ENCODE assay signal across 7 mouse cellular contexts in genomic region chr14:54553454-54553974, GRCm38 (mm10). TPM values are rescaled to one million over a fixed set of nuclear protein-coding genes. Genes with fewer than 3 reads are reported as not detected.
DNase-seq lines count a peak whose midpoint lies in the region; ATAC-seq lines count a peak whose summit lies in the region.

No protein-coding gene starts in this region.

- H3K9me3 ChIP-seq in stomach, embryonic 16.5 days (replicated peaks; ENCODE audit: control insufficient read depth, low read length), result no peaks in the 10 kb centered on the region

- H3K27me3 ChIP-seq in stomach, embryonic 16.5 days (ENCODE audit: control insufficient read depth, insufficient read depth, low read length), result no peaks in the 10 kb centered on the region

- no peak for ATAC-seq in stomach, embryonic 16.5 days (ENCODE audit: insufficient read depth, low FRiP score)

- H3K4me2 ChIP-seq in stomach, embryonic 16.5 days (ENCODE audit: low read depth, low read length), result peak overlapping the region; percentile 97

- peak overlapping the region; percentile 73 for H3K4me3 ChIP-seq in stomach, embryonic 16.5 days (replicated peaks; ENCODE audit: low read length)

- H3K27ac ChIP-seq in stomach, embryonic 16.5 days (ENCODE audit: low read length), result peak overlapping the region; percentile 89; the same call in 1 of the 2 replicates

- peak overlapping the region; percentile 83 for H3K9ac ChIP-seq in stomach, embryonic 16.5 days (ENCODE audit: low read length)

- peaks cover 5% of the 10 kb centered on the region for H3K4me1 ChIP-seq in stomach, embryonic 16.5 days (ENCODE audit: control insufficient read depth, insufficient read depth, low read length)

- peak; percentile 16 to 26 for DNase-seq in thymus, postnatal 36 days
- no peak for DNase-seq in thymus, postnatal 25 days
- DNase-seq in embryo, embryonic 9.5 days (ENCODE audit: extremely low spot score), result peak; percentile 44
- DNase-seq in induced T-regulatory cell, adult 2 months (ENCODE audit: low read depth), result peak; percentile 77
- peak; percentile 30 for DNase-seq in lung, postnatal 36 days
- no peak for DNase-seq in layer of hippocampus, postnatal 14 days (ENCODE audit: low spot score in 2 of 2)

- H3K36me3 ChIP-seq in stomach, embryonic 16.5 days (ENCODE audit: control insufficient read depth, insufficient read depth, low read length), result peaks cover 3% of the 10 kb centered on the region

- 3% methylated on average over 21 of the region's 21 CpGs for WGBS in stomach, embryonic 16.5 days

RNA-seq across cellular contexts. Expression of gene Haus4, which starts 0.9 kb away (rescaled TPM):
- 39.0 and 44.4 TPM in 2 replicates for polyA plus RNA-seq in stomach, embryonic 16.5 days (2015; fragmentation: Nextera tagmentation; extraction: Ambion mirVana)
- 1 to 10 TPM; 4.1 to 4.2 TPM for total RNA-seq in layer of hippocampus, postnatal 14 days (2021)

RNA-seq across cellular contexts. Expression of gene Ajuba, which starts 23.8 kb away (rescaled TPM):
- 19.5 and 20.6 TPM in 2 replicates for polyA plus RNA-seq in stomach, embryonic 16.5 days (2015; fragmentation: Nextera tagmentation; extraction: Ambion mirVana)
- total RNA-seq in layer of hippocampus, postnatal 14 days (2021), result 1 to 10 TPM; 2.6 to 3.2 TPM

RNA-seq across cellular contexts. Expression of gene Prmt5, which starts 36.2 kb away (rescaled TPM):
- 66.5 and 71.1 TPM in 2 replicates for polyA plus RNA-seq in stomach, embryonic 16.5 days (2015; fragmentation: Nextera tagmentation; extraction: Ambion mirVana)
- total RNA-seq in layer of hippocampus, postnatal 14 days (2021), result 10 to 100 TPM; 74.9 to 75.2 TPM

RNA-seq across cellular contexts. Expression of gene 4931414P19Rik, which starts 52.3 kb away (rescaled TPM):
- 8.2 and 9.0 TPM in 2 replicates for polyA plus RNA-seq in stomach, embryonic 16.5 days (2015; fragmentation: Nextera tagmentation; extraction: Ambion mirVana)
- total RNA-seq in layer of hippocampus, postnatal 14 days (2021), result 1 to 10 TPM; 4.3 to 5.6 TPM

Comparison
In these comparisons a context has a peak if more than half of its experiments do, and no peak if none do; other contexts are left out.
1. DNase-seq: peak in thymus, postnatal 36 days (2 of 2), embryo, embryonic 9.5 days (single experiment), induced T-regulatory cell, adult 2 months (single experiment) and lung, postnatal 36 days (single experiment); none in thymus, postnatal 25 days (single experiment) and layer of hippocampus, postnatal 14 days (0 of 2).